Mouse (Mus musculus): ENCODE data around the gene Smagp. TPM values are rescaled to one million over a fixed set of nuclear protein-coding genes. Genes with fewer than 3 reads are reported as not detected.

Smagp gene
- polyA plus RNA-seq, 1 experiment from 2014 or later: 4.0 TPM

GRCm38 (mm10) chr15:100577972-100578371 lies 58.8 kb downstream of the Smagp start:
- Histone ChIP-seq H3K4me3 (ENCODE audit: low read depth, low read length) (no peak overlapping the region), H3K27me3 (ENCODE audit: control insufficient read depth, insufficient read depth, low read length) (no peaks in the 10 kb centered on the region), H3K4me2 (ENCODE audit: low read depth, low read length) (no peak overlapping the region), H3K36me3 (replicated peaks; ENCODE audit: control insufficient read depth, insufficient read depth, low read depth, low read length) (no peaks in the 10 kb centered on the region), H3K9me3 (replicated peaks; ENCODE audit: control insufficient read depth, low read length) (no peaks in the 10 kb centered on the region), H3K4me1 (ENCODE audit: control insufficient read depth, insufficient read depth, low read length) (no peaks in the 10 kb centered on the region), H3K27ac (replicated peaks; ENCODE audit: low read depth, low read length) (no peak overlapping the region), H3K9ac (replicated peaks; ENCODE audit: low read length) (no peak overlapping the region)
- ATAC-seq (replicated peaks; ENCODE audit: insufficient number of reproducible peaks, low FRiP score, low TSS enrichment, low read depth) (no peak), DNase-seq (ENCODE audit: low spot score) (no peak)
- WGBS: 81% methylated on average over 16 of the region's 16 CpGs

GRCm38 (mm10) chr15:100576810-100577209 lies 59.9 kb downstream of the Smagp start:
- 83% methylated on average over 6 of the region's 6 CpGs for WGBS
- no peaks in the 10 kb centered on the region for H3K9me3 ChIP-seq (replicated peaks; ENCODE audit: control insufficient read depth, low read length)
- H3K27ac ChIP-seq (replicated peaks; ENCODE audit: low read depth, low read length): no peak overlapping the region
- H3K36me3 ChIP-seq (replicated peaks; ENCODE audit: control insufficient read depth, insufficient read depth, low read depth, low read length): no peaks in the 10 kb centered on the region
- H3K27me3 ChIP-seq (ENCODE audit: control insufficient read depth, insufficient read depth, low read length): no peaks in the 10 kb centered on the region
- H3K4me2 ChIP-seq (ENCODE audit: low read depth, low read length): no peak overlapping the region
- no peak overlapping the region for H3K4me3 ChIP-seq (ENCODE audit: low read depth, low read length)
- no peaks in the 10 kb centered on the region for H3K4me1 ChIP-seq (ENCODE audit: control insufficient read depth, insufficient read depth, low read length)
- no peak overlapping the region for H3K9ac ChIP-seq (replicated peaks; ENCODE audit: low read length)
- no peak for DNase-seq (ENCODE audit: low spot score)
- no peak for ATAC-seq (replicated peaks; ENCODE audit: insufficient number of reproducible peaks, low FRiP score, low TSS enrichment, low read depth)

GRCm38 (mm10) chr15:100576392-100576791 lies 60.3 kb downstream of the Smagp start:
- no peaks in the 10 kb centered on the region for H3K36me3 ChIP-seq (replicated peaks; ENCODE audit: control insufficient read depth, insufficient read depth, low read depth, low read length)
- H3K4me1 ChIP-seq (ENCODE audit: control insufficient read depth, insufficient read depth, low read length): no peaks in the 10 kb centered on the region
- no peaks in the 10 kb centered on the region for H3K9me3 ChIP-seq (replicated peaks; ENCODE audit: control insufficient read depth, low read length)
- ATAC-seq (replicated peaks; ENCODE audit: insufficient number of reproducible peaks, low FRiP score, low TSS enrichment, low read depth) (no peak), DNase-seq (ENCODE audit: low spot score) (no peak)
- no peak overlapping the region for H3K27ac ChIP-seq (replicated peaks; ENCODE audit: low read depth, low read length)
- WGBS: 87% methylated on average over 6 of the region's 6 CpGs
- H3K9ac ChIP-seq (replicated peaks; ENCODE audit: low read length): no peak overlapping the region
- H3K4me3 ChIP-seq (ENCODE audit: low read depth, low read length): no peak overlapping the region
- no peak overlapping the region for H3K4me2 ChIP-seq (ENCODE audit: low read depth, low read length)
- no peaks in the 10 kb centered on the region for H3K27me3 ChIP-seq (ENCODE audit: control insufficient read depth, insufficient read depth, low read length)

GRCm38 (mm10) chr15:100575366-100575765 lies 61.4 kb downstream of the Smagp start:
- WGBS: 81% methylated on average over 12 of the region's 12 CpGs
- Histone ChIP-seq H3K27ac (replicated peaks; ENCODE audit: low read depth, low read length) (no peak overlapping the region), H3K9me3 (replicated peaks; ENCODE audit: control insufficient read depth, low read length) (no peaks in the 10 kb centered on the region), H3K27me3 (ENCODE audit: control insufficient read depth, insufficient read depth, low read length) (no peaks in the 10 kb centered on the region), H3K4me2 (ENCODE audit: low read depth, low read length) (no peak overlapping the region), H3K36me3 (replicated peaks; ENCODE audit: control insufficient read depth, insufficient read depth, low read depth, low read length) (no peaks in the 10 kb centered on the region), H3K4me1 (ENCODE audit: control insufficient read depth, insufficient read depth, low read length) (no peaks in the 10 kb centered on the region), H3K4me3 (ENCODE audit: low read depth, low read length) (no peak overlapping the region), H3K9ac (replicated peaks; ENCODE audit: low read length) (no peak overlapping the region)
- ATAC-seq (replicated peaks; ENCODE audit: insufficient number of reproducible peaks, low FRiP score, low TSS enrichment, low read depth): no peak
- DNase-seq (ENCODE audit: low spot score): no peak

GRCm38 (mm10) chr15:100574378-100574777 lies 62.4 kb downstream of the Smagp start:
- no peak overlapping the region for H3K4me2 ChIP-seq (ENCODE audit: low read depth, low read length)
- H3K4me3 ChIP-seq (ENCODE audit: low read depth, low read length): no peak overlapping the region
- H3K36me3 ChIP-seq (replicated peaks; ENCODE audit: control insufficient read depth, insufficient read depth, low read depth, low read length): no peaks in the 10 kb centered on the region
- no peaks in the 10 kb centered on the region for H3K27me3 ChIP-seq (ENCODE audit: control insufficient read depth, insufficient read depth, low read length)
- ATAC-seq (replicated peaks; ENCODE audit: insufficient number of reproducible peaks, low FRiP score, low TSS enrichment, low read depth): no peak
- H3K27ac ChIP-seq (replicated peaks; ENCODE audit: low read depth, low read length): no peak overlapping the region
- no peaks in the 10 kb centered on the region for H3K4me1 ChIP-seq (ENCODE audit: control insufficient read depth, insufficient read depth, low read length)
- H3K9ac ChIP-seq (replicated peaks; ENCODE audit: low read length): no peak overlapping the region
- DNase-seq (ENCODE audit: low spot score): no peak
- no peaks in the 10 kb centered on the region for H3K9me3 ChIP-seq (replicated peaks; ENCODE audit: control insufficient read depth, low read length)
- WGBS: 55% methylated on average over 2 of the region's 2 CpGs

GRCm38 (mm10) chr15:100573946-100574345 lies 62.8 kb downstream of the Smagp start:
- Histone ChIP-seq H3K4me1 (ENCODE audit: control insufficient read depth, insufficient read depth, low read length) (no peaks in the 10 kb centered on the region), H3K36me3 (replicated peaks; ENCODE audit: control insufficient read depth, insufficient read depth, low read depth, low read length) (no peaks in the 10 kb centered on the region), H3K4me2 (ENCODE audit: low read depth, low read length) (no peak overlapping the region), H3K27me3 (ENCODE audit: control insufficient read depth, insufficient read depth, low read length) (no peaks in the 10 kb centered on the region), H3K9me3 (replicated peaks; ENCODE audit: control insufficient read depth, low read length) (no peaks in the 10 kb centered on the region), H3K27ac (replicated peaks; ENCODE audit: low read depth, low read length) (no peak overlapping the region), H3K9ac (replicated peaks; ENCODE audit: low read length) (no peak overlapping the region), H3K4me3 (ENCODE audit: low read depth, low read length) (no peak overlapping the region)
- WGBS: 64% methylated on average over 6 of the region's 6 CpGs
- DNase-seq (ENCODE audit: low spot score) (no peak), ATAC-seq (replicated peaks; ENCODE audit: insufficient number of reproducible peaks, low FRiP score, low TSS enrichment, low read depth) (no peak)

Small RNAs within 50 kb of the gene (microRNA-seq; reads per million reads assigned to microRNA genes)
- not detected for gene Mir6961 (ENCODE audit: borderline number of aligned reads)

Other genes starting within 250 kb of the Smagp start
- 0.08 and 0.14 TPM in 2 replicates for gene Gm5475, start 214.8 kb downstream of the Smagp start, polyA plus RNA-seq (2014; fragmentation: Nextera tagmentation; extraction: Ambion mirVana)
- 18.3 and 18.8 TPM in 2 replicates for gene Slc11a2, start 211.9 kb downstream of the Smagp start, polyA plus RNA-seq (2014; fragmentation: Nextera tagmentation; extraction: Ambion mirVana)
- 37.2 and 40.1 TPM in 2 replicates for gene Letmd1, start 167.9 kb downstream of the Smagp start, polyA plus RNA-seq (2014; fragmentation: Nextera tagmentation; extraction: Ambion mirVana)
- 23.0 and 24.8 TPM in 2 replicates for gene Csrnp2, start 141.5 kb downstream of the Smagp start, polyA plus RNA-seq (2014; fragmentation: Nextera tagmentation; extraction: Ambion mirVana)
- gene Tfcp2, start 84.9 kb downstream of the Smagp start, polyA plus RNA-seq (2014; fragmentation: Nextera tagmentation; extraction: Ambion mirVana): 25.3 and 27.2 TPM in 2 replicates
- gene Pou6f1, start 37.0 kb downstream of the Smagp start, polyA plus RNA-seq (2014; fragmentation: Nextera tagmentation; extraction: Ambion mirVana): 5.9 TPM in 2 replicates
- 210 and 213 TPM in 2 replicates for gene Dazap2, start 21.6 kb downstream of the Smagp start, polyA plus RNA-seq (2014; fragmentation: Nextera tagmentation; extraction: Ambion mirVana)
- gene Bin2, start 32.6 kb upstream of the Smagp start, polyA plus RNA-seq (2014; fragmentation: Nextera tagmentation; extraction: Ambion mirVana): 2.1 and 3.7 TPM in 2 replicates
- 1.00 and 3.4 TPM in 2 replicates for gene Cela1, start 51.0 kb upstream of the Smagp start, polyA plus RNA-seq (2014; fragmentation: Nextera tagmentation; extraction: Ambion mirVana)
- 0.08 and 0.20 TPM in 2 replicates for gene Galnt6, start 92.4 kb upstream of the Smagp start, polyA plus RNA-seq (2014; fragmentation: Nextera tagmentation; extraction: Ambion mirVana)
- 5.7 and 7.7 TPM in 2 replicates for gene Slc4a8, start 124.8 kb upstream of the Smagp start, polyA plus RNA-seq (2014; fragmentation: Nextera tagmentation; extraction: Ambion mirVana)
- 5.6 and 8.2 TPM in 2 replicates for gene Scn8a, start 232.9 kb upstream of the Smagp start, polyA plus RNA-seq (2014; fragmentation: Nextera tagmentation; extraction: Ambion mirVana)

Measured in embryonic facial prominence, embryonic 11.5 days (tissue).